Mouse (Mus musculus): ENCODE data around the gene Map2k5. TPM values are rescaled to one million over a fixed set of nuclear protein-coding genes. Genes with fewer than 3 reads are reported as not detected.

Map2k5 gene
- total RNA-seq, 2 experiments from 2014 or later, result 29.8 to 30.6 TPM

DNA sequence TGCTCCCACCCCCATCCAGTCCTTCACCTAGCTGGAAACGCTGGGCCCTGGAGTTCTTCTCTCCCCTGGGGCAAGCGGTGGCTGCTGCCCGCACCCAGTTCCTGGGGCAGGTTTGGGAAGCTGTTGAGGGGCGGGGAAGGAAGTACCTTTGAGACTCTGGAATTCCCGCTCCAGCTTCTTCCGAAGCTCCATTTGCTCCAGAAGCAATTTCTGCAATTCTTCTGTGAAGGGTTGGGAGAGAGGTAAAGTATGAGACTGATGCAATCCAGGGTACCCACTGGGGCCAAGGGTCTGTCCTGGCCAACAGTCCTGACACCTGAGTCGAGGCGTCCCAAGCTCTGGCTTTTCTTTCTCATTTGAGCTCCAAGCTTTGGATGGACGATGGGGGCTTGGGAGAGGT lies 237.5 kb downstream of the Map2k5 start:
- no peak for DNase-seq (ENCODE audit: low spot score in 2 of 2)
- intact Hi-C loops (cut with DNase I), result no loop called here

DNA sequence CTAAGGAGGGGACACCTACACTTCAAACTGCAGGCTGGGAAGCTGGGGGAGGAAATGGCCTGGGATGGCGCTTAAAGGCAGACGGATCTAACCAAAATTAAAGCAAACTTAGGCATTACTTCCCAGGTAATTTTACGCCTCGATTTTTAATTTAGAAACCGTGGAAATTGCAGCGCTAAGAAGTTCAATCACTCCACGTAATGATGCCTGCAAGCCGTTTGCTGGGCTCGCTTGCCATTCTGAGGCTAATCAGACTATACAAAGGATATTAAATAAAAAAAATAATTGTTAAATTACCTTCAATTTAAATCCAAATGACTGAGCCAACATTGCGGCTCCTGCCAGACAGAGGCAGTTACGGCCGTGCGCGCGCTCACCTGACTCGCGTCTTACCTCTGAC lies 238.0 kb downstream of the Map2k5 start:
- intact Hi-C loops (cut with DNase I), result loop anchor here (10.0 kb wide), 2 partner anchors 615 to 855 kb away; partner anchors contain the start of genes Smad3 and Spesp1

DNA sequence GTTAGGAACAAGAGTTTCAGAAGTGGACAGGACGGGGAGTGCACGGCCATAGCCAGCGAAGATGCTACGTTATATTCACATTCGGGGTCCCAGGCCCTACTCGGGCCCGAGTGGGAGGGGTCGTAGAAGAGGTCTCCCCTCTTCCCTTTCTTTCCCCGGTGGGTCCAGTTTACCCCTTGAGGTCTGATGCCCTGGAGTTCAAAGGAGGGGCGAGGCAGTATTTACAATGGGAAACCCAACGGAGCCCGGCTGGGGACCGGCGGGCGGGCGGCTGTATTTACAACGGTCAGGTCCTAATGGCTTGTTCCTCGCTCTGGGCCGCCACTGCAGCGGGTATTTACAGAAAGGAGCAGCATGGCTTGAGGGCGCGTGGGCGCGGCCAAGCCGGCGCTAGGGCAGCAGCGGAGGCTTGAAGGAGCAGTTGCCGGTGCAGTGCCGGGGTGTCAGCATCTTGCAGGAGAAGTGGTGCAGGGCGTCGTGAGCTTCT lies 239.2 kb downstream of the Map2k5 start:
- no peak for DNase-seq (ENCODE audit: low spot score in 2 of 2)

More for the DNA sequence above, 238.0 kb downstream of the Map2k5 start:
- no peak for DNase-seq (ENCODE audit: low spot score in 2 of 2)

DNA sequence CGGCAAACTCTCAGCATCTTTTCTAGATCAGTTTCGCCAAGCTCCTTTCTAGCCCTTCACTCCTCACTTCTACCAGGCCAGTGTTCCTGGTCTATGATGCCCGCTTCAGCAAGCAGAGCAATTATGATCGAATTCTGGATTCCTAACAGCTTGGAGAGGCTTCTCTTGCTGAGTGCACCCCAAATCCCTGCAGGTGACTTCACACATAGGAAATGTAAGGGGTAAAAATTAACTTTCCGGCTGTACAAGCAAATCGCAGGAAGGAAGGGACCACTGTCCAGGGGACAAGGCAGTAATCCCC lies 240.1 kb downstream of the Map2k5 start:
- intact Hi-C loops (cut with DNase I), result loop anchor here (2.0 to 10.0 kb wide), 3 partner anchors 465 to 853 kb away; partner anchors contain the start of genes Aagab, Iqch, Smad3 and Spesp1
- no peak for DNase-seq (ENCODE audit: low spot score in 2 of 2)

More for the DNA sequence above, 239.2 kb downstream of the Map2k5 start:
- intact Hi-C loops (cut with DNase I), result loop anchor here (10.0 kb wide), 2 partner anchors 616 to 854 kb away; partner anchors contain the start of genes Smad3 and Spesp1

DNA sequence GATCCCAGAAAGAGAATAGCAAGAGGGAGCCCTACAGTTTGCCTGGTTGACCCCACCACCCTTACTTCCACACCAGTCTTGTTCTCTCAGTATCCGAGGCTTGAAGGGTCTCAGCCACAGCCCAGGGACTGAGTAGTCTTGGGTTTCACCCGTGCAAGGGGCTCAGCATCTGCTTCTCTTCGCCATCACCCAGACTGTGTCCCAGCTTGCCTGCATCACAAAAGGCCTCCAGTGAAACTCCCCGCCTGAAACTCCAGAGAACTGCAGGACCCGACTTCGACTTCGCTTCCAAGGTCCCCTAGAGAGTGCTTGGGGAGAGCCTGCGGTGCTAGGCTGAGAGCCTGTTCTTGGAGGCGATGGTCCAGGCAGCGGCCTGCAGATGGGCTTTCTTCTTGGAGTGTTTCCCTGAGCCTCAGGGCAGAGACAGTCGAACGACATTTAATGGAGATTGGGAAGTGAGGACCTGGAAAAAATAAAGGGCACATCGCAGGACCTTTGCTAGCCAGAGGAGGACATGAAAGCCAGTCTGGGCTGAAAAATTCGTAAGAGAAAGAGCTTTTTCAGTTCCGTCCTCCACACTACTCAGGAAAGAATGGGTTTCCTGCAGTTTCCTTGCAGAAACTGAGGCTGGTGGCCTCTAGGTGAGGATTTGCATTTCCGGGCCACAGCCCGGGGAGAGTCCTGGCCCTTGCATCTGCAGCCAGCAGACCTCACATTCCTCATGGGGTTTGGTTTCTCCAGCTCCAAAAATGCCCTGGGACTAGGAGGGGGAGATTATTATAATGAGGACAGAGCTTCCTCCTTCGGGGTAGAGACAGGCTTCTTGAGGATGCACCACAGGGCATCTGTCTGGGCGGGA lies 240.7 kb downstream of the Map2k5 start:
- DNase-seq (ENCODE audit: low spot score in 2 of 2), result no peak
- intact Hi-C loops (cut with DNase I), result loop anchor here (1.0 to 10.0 kb wide), 4 partner anchors 325 to 852 kb away; partner anchors contain the start of genes Aagab, Iqch, Smad3 and Spesp1

DNA sequence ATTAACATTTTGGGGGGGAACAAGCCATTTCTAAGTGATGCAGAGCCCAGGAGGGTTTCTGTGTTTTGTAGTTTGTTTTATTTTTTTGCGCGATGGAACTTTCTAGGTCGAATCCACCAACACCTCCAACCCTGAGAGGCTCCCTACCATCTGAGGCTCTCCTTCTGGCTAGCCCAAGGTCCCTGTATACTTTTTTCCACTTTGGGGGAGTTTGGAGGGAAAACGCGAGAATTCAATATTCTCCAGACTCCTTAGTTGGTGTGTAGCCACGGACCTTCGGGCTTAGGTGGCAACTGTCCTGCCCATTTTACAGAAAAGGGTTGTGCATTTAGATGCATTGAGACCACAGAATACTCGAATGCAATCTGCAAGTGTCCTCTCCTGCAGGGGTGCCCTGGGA lies 241.5 kb downstream of the Map2k5 start:
- intact Hi-C loops (cut with DNase I), result loop anchor here (1.0 to 10.0 kb wide), 4 partner anchors 326 to 851 kb away; partner anchors contain the start of genes Aagab, Iqch, Smad3 and Spesp1
- no peak for DNase-seq (ENCODE audit: low spot score in 2 of 2)

DNA sequence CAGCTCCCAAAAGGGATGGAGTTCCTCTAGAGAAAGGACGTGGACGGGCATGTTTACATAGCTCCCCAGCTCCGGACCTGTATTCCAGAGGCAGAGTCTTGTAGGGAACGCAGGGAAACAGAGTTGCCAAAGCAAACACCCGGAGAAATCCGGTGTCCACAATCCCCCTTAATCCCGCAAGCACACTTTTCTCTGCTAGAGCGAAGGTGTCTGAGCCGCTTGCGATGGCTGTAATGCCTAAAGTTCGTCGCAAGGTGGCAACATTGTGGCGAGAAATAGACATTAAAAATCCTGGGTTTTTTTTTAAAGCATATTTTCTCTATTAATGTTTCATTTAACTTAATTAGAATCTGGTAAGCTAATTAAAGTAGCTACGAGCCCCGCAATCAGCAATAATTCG lies 241.9 kb downstream of the Map2k5 start:
- peak; percentile 61 to 72 for DNase-seq (ENCODE audit: low spot score in 2 of 2)
- intact Hi-C loops (cut with DNase I), result loop anchor here (1.0 to 10.0 kb wide), 5 partner anchors 326 to 851 kb away; partner anchors contain the start of genes Aagab, Iqch, Smad3 and Spesp1

DNA sequence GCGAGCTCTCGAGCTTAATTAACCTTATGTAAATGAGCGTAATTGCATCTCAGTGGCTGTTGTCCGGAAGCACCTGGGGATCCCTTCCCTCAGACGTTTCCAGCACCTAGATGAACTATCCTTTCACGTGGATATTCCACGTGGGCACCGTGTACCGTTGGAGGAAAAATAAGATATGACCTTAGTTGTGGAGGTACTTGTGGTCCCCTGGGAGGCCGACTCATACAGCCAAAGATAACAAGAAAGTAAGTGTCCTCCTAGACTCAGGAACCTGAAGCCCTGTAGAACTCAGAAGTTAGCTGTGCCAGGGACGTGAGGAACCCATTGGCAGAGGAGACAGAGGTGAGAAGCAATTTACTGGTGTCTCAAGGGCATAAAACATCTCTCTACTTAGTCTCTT lies 242.3 kb downstream of the Map2k5 start:
- intact Hi-C loops (cut with DNase I), result loop anchor here (2.0 to 10.0 kb wide), 3 partner anchors 619 to 851 kb away; partner anchors contain the start of genes Smad3 and Spesp1
- no peak for DNase-seq (ENCODE audit: low spot score in 2 of 2)

DNA sequence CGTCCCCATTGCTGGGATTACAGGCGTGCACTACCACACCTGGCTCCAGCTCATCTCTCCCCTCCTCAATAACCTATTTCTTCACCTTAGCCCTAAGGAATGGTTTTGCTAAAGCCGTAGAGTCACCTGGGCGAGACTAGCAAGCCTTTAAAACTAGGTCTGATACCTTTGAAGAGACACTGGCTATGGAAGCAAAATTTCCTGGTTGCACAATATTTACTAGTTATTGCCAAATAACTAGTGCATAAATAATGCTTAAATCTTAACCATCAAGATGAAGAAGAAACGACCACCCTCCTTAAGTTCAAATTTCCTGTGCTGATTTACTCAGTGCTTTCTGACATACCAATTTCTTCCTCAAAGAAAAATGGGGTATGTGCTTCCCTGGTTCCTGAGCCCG lies 244.0 kb downstream of the Map2k5 start:
- intact Hi-C loops (cut with DNase I), result loop anchor here (2.0 to 10.0 kb wide), 3 partner anchors 621 to 849 kb away; partner anchors contain the start of genes Smad3 and Spesp1
- no peak for DNase-seq (ENCODE audit: low spot score in 2 of 2)

DNA sequence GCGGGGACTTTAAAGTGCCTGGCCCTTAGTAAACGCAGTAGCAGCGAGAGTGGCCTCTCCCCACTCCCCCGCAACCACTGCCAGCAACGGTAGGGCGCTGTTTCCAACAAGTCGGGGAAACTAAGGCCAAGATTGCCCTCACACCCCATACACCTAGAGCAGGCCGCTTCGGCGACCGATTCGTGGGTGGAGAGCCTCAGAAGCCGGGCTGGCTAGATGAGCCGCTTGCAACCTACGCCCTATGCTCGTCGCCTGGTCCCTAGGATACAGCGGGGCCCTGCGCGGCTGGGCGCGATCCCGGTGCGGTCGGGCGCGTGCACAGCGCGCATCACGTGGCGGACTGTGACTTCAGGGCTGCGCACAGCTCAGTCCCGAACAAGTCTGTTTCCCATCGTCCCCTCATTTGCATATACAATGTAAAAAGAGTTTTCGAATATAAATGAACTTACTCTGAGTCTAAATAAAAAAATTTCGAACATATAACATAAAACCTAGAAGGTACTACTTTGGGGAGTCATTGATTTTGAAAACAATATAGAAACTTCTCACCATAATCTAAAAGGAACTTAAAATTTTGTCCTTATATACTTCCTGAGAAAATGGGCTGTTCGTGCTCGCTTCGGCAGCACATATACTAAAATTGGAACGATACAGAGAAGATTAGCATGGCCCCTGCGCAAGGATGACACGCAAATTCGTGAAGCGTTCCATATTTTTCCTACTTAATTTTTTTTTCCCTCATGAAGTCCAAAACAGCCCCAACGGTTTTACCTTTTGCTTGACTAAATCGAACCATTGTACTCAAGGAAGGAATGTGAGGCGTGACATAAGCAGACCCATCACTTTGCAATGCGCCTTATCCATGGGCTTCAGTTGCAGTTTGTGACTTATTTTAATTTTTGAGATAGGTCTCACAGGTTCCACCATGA lies 244.8 kb downstream of the Map2k5 start:
- peak; percentile 95 to 98 for DNase-seq (ENCODE audit: low spot score in 2 of 2)
- intact Hi-C loops (cut with DNase I), result loop anchor here (10.0 kb wide), 2 partner anchors 622 to 848 kb away; partner anchors contain the start of genes Smad3 and Spesp1

DNA sequence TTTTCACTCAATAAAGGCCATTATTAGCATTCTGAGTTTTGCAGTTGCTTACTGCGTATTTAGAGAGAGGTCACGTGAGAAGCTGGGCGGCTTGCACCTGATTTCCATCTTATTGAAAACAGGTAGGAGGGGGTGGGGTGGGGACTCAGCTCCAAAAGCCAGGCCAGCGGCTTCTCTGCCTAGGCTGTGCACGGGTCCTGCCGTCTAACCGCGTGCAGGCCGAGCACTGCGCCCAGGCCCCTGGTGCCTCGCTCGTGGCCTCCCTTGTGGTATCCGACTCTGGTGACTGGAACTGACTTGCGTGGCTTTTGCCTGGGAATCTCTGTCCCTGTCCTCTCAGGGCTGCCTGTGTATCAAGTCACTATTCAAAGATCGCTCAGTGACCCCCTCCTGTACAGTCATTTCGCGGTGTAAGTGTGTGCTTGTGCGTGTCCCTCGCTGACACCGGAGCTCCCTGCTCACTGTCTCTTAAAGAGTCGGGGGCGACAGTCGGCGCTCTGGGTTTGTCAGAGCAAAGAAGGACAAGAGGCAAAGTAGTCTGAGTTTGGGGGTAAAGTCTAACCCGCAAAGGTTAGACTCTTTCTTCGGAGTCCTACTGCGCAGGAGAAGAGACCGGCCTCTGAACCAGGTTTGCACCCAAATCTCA lies 245.6 kb downstream of the Map2k5 start:
- DNase-seq (ENCODE audit: low spot score in 2 of 2), result peak; percentile 42 to 47
- intact Hi-C loops (cut with DNase I), result loop anchor here (10.0 kb wide), 2 partner anchors 623 to 847 kb away; partner anchors contain the start of genes Smad3 and Spesp1

DNA sequence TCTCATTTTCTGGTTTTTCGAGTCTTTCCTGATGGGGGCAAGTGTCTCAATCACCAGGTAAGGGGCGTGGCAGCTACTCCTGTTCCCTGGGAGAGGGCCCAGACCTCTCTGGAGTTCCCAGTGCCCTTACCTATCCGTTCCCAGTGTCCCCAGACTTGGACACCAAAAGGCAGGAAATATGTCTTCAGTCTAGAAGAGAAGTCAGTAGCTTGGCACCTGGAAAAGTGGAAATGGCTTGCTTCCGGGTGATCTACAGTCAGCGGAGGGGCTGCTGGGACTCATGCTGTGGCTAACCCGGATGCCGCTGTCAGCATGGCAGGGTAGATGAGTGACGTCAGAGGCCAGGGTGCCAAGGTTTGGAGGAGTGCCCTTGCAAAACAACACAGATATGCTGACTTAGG lies 248.1 kb downstream of the Map2k5 start:
- DNase-seq (ENCODE audit: low spot score in 2 of 2), result no peak
- intact Hi-C loops (cut with DNase I), result loop anchor here (10.0 kb wide), 2 partner anchors 625 to 845 kb away; partner anchors contain the start of genes Smad3 and Spesp1

DNA sequence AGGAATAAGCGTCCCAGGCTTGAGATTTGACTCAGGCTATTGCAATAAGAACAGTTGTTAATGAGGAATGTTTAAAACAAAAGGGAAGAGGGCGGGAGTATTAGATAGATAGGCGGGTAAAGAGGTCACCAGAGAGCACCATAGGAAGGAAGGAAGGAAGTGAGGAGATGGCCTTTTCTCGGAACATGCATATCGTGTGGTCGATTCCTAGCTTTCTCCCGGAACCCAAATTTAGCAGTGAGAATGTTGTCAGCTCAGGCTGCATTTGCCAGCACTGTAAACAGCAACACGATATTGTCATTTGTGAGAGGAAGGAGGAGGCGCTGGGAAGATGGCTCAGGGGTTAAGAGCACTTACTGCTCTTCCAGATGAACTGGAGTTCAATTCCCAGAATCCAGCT lies 253.2 kb downstream of the Map2k5 start:
- no peak for DNase-seq (ENCODE audit: low spot score in 2 of 2)
- intact Hi-C loops (cut with DNase I), result loop anchor here (1.0 to 5.0 kb wide), 5 partner anchors 52 to 277 kb away; no protein-coding TSS in a partner anchor

DNA sequence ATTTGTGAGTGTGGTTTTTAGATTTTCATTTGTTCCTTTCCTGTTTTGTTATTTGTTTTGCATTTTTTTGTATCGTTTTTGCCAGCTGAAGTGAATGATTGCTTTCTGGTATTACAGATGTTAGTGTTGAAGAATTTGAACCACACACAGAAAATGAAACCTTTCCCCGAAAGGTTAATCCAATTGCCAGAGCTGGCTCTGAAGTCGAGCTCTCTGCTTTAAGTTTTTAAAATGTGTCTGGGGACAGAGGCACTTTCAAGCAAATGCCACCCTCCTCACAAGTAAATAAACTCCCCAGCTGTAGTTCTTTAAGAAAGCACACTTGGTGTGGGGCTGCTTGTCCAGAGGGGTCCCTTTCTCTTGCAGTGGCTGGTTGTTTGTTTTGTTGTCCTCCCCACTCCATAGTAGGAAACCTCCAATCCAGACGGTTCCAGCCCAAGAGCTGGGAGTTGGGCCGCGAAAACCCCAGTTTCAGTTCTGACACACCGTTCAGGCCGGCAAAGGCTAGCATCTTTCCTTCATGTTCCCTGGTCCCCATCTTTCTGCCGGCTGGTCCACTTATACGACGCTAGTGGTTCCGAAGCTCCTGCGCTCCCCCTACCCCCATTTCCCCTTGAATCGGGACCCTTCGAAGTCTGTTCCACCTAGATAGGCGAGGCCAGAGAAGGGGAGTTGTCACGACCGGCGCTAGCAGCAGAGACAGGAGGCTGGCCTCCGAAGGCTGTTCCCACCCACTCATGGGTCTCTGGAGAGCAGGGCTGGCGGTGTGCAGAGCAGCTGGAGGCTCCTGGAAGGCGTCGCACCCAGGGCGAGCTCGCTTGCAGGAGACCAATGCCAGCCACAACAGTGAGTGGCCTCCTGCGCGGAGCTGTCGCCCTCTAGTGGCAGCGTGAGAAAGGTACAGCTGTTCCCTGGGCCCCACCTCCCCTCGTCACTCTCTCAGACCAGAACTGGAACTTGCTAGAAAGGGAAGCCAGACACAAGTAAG lies 254.0 kb downstream of the Map2k5 start:
- peak; percentile 88 to 92 for DNase-seq (ENCODE audit: low spot score in 2 of 2)
- intact Hi-C loops (cut with DNase I), result loop anchor here (1.0 to 5.0 kb wide), 5 partner anchors 51 to 276 kb away; no protein-coding TSS in a partner anchor

DNA sequence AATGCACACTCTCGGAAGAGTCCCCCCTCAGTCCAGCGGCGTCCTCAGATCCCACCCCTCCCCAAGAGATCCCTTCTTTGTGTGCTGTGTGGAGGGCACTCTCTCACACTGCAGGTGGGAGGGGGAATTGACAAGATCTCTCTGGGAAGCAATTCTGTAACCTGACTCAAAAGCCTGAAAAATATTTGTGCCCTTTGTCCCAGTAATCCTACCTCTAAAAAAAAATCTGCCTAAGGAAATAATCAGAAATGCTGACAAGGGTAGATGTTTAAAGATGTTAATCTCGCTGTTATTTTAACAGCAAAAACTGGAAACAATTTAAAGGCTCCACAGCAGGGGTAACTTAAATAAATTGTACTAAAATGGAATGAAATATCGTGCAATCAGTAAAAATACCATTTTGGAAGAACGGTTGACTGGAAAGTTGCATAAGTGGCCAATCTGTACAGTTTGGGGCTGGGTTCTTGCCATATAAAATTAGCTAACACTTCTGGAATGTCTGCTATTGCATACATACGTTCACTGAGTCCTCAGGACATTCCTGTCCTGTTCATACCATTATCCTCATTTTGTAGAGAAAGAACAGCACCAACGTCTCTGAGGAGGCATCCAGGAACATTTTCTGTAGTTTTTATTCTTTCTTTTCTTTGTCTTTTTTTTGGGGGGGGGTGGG lies 255.4 kb downstream of the Map2k5 start:
- intact Hi-C loops (cut with DNase I), result loop anchor here (5.0 kb wide), 3 partner anchors 50 to 200 kb away; no protein-coding TSS in a partner anchor
- DNase-seq (ENCODE audit: low spot score in 2 of 2), result no peak

DNA sequence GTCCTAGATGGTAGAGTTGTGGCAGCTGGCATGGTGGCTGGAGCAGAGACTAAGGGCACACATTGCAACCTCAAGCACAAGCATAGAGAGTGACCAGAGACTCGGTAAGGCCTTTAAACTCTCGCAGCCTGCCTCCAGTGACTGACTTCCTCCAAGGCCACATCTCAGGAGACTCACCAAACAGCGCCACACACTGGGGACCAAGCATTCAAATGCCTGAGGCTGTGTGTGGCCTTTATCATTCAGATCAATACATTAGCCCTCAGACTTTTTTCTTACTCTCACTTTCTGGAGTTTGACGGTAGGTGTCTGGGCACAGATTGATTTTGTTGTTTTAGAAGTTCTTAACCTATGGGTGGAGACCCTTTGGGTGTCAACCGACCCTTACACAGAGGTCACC lies 259.3 kb downstream of the Map2k5 start:
- DNase-seq (ENCODE audit: low spot score in 2 of 2), result no peak
- intact Hi-C loops (cut with DNase I), result no loop called here
